Mouse (Mus musculus): ENCODE measurements around the gene Zfp574. TPM values are rescaled to one million over a fixed set of nuclear protein-coding genes. Genes with fewer than 3 reads are reported as not detected.
"Not testable (repeated sequence)": the region's sequence is repeated elsewhere in the genome, so short reads cannot be mapped to it uniquely, and the experiment has no call there.

The Zfp574 gene
- 9.7 and 11.1 TPM in 2 replicates for polyA plus RNA-seq (2015; fragmentation: Nextera tagmentation; extraction: Ambion mirVana)

- 7% methylated on average over 24 of the region's 28 CpGs for WGBS (ENCODE audit: insufficient replicate concordance)
- Histone ChIP-seq H3K27me3 (0 out of 2 replicates have a peak, but pooled peaks cover 5% of the 10 kb centered on the region), H3K9me3 (replicated peaks) (no peaks in the 10 kb centered on the region), H3K4me3 (replicated peaks) (peak within 1 kb of the TSS; percentile 60), H3K4me1 (replicated peaks) (peaks cover 58% of the 10 kb centered on the region), H3K27ac (peak within 1 kb of the TSS; percentile 59), H3K36me3 (peaks cover 11% of the 10 kb centered on the region; the same call in 1 of the 2 replicates), H3K9ac (peak within 1 kb of the TSS; percentile 75), H3K4me2 (peak within 1 kb of the TSS; percentile 89)
- DNase-seq (no peak), ATAC-seq (ENCODE audit: low read depth) (no peak)
Measured at GRCm38 (mm10) chr7:25071979-25072715, at the start of gene Zfp574, which contains the start of gene Grik5. Gene Zfp574, plus strand, starts transcription at chr7:25072567. Gene Grik5, minus strand, starts transcription at chr7:25072346.

DNA sequence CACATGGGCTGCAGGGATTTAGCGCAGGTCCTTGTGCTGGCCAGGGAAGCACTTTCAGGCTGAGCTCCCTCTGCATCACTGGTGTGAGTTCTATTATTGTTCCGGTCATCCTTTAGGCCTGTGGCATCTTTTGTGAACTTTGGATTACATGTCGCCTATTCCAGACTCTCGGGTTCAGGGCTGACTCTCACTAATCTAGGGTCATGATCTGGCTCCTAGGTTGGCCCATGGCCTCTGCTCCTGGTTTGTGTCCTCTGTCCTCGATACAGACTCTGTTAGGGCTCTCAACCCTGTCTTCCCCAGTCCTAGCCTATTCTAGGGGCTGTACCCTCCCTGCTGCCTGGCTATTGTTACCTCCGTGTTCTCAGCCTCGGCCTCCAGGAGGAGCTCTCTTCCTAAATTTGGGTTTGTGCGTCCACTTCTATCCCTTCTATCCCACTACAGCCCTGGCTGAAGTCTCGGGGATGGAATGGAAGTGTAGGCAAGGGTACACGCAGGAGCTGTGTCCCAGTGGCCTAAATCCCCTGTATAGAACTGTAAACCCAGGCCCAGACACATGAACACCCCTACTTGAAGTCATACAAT, 46.4 kb upstream of the Zfp574 start:
- no peaks in the 10 kb centered on the region; the same call in 1 of the 2 replicates for H3K4me1 ChIP-seq (replicated peaks)
- WGBS (ENCODE audit: insufficient replicate concordance): 54% methylated on average over 10 of the region's 10 CpGs
- no peak overlapping the region for H3K4me2 ChIP-seq
- DNase-seq: no peak
- H3K4me3 ChIP-seq (replicated peaks): no peak overlapping the region
- no peaks in the 10 kb centered on the region for H3K9me3 ChIP-seq (replicated peaks)
- H3K9ac ChIP-seq: no peak overlapping the region
- peaks cover 6% of the 10 kb centered on the region; the same call in 1 of the 2 replicates for H3K36me3 ChIP-seq
- no peak overlapping the region for H3K27ac ChIP-seq
- ATAC-seq (ENCODE audit: low read depth): no peak
- no peaks in the 10 kb centered on the region for H3K27me3 ChIP-seq

DNA sequence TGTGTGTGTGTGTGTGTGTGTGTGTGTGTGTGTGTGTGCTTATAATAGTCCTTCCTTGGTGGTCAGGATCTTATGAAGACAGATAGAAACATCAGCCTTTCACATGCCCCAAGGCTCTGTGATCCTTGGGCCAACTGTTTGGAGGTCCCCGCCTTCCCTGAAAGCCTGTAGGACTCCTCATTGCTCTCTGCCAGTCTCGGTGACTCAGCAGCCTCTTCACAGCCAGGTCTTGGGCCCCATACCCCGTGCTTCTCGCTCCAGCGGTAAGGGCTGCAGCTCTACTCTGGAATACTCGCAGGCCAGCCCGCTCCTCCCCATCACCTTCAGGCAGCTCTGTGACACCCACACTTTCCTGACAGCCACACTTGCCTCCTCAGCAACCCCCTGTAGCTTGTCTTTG, 45.9 kb upstream of the Zfp574 start:
- Histone ChIP-seq H3K27me3 (no peaks in the 10 kb centered on the region), H3K27ac (no peak overlapping the region), H3K4me2 (no peak overlapping the region), H3K4me1 (replicated peaks) (no peaks in the 10 kb centered on the region; the same call in 1 of the 2 replicates), H3K9ac (no peak overlapping the region), H3K4me3 (replicated peaks) (no peak overlapping the region), H3K36me3 (peaks cover 6% of the 10 kb centered on the region; the same call in 1 of the 2 replicates), H3K9me3 (replicated peaks) (no peaks in the 10 kb centered on the region)
- DNase-seq (no peak), ATAC-seq (ENCODE audit: low read depth) (no peak)
- WGBS (ENCODE audit: insufficient replicate concordance): 30% methylated on average over 7 of the region's 7 CpGs

DNA sequence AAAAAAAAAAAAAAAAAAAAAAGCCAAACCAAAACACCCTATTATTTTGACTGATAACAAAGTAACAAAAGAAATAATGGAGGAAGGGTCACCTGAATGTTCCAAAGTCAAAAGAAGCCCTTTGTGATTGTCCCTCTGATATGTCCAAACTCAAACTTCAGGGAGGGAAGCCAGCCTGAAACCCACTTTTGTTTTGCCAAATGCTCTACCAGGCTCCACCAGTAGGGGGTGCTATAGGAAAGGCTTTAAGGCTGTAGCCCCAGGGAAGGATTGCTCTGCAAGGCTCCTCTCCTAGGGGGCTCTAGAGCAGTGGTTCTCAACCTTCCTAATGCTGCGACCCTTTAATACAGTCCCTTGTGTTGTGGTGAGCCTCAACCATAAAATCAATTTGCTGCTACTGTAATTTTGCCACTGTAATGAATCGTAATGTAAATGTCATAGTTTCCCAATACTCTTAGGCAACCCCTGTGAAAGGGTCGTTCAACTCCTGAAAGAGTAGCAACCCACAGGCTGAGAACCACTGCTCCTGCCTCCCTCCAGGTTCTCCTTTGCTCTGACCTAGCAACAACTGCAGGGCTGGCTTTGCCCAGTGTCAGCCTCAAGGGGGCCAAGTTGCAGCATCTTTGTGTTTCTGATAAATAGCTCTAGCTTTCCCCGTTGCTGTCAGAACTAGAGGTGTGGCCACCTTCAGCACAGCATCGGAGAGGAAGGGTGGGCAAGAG, 42.2 kb upstream of the Zfp574 start:
- Histone ChIP-seq H3K4me1 (replicated peaks) (no peaks in the 10 kb centered on the region; the same call in 1 of the 2 replicates), H3K9me3 (replicated peaks) (no peaks in the 10 kb centered on the region), H3K36me3 (peaks cover 6% of the 10 kb centered on the region; the same call in 1 of the 2 replicates), H3K4me2 (no peak overlapping the region), H3K4me3 (replicated peaks) (no peak overlapping the region), H3K9ac (no peak overlapping the region), H3K27ac (no peak overlapping the region), H3K27me3 (no peaks in the 10 kb centered on the region)
- ATAC-seq (ENCODE audit: low read depth) (no peak), DNase-seq (peak; percentile 46)
- 40% methylated on average over 5 of the region's 5 CpGs for WGBS (ENCODE audit: insufficient replicate concordance)

GRCm38 (mm10) chr7:25031528-25031927, 40.8 kb upstream of the Zfp574 start:
- Histone ChIP-seq H3K36me3 (peaks cover 6% of the 10 kb centered on the region; the same call in 1 of the 2 replicates), H3K27me3 (no peaks in the 10 kb centered on the region), H3K4me1 (replicated peaks) (no peaks in the 10 kb centered on the region), H3K4me3 (replicated peaks) (no peak overlapping the region), H3K9me3 (replicated peaks) (no peaks in the 10 kb centered on the region), H3K9ac (no peak overlapping the region), H3K27ac (no peak overlapping the region), H3K4me2 (no peak overlapping the region)
- no peak for ATAC-seq (ENCODE audit: low read depth)
- DNase-seq: no peak
- 46% methylated on average over 3 of the region's 3 CpGs for WGBS (ENCODE audit: insufficient replicate concordance)

DNA sequence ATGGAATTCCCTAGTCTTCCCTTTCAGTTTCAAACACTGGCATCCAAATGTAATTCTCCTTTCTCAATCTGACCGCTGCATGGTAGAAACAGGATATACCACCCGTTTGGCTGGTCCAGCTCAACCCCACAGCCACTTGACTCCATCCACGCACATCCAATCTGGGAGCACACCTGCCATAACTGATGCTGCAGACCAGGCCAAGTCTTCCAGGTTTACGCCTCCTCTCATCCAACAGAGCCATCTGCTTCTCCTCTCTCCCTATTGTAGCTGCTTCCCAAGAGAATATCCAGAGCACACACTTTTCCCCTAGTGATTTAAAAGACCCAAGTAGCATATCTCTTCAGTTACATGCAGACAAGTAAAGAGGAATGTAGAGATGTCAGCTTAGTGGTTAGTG, 37.6 kb upstream of the Zfp574 start:
- Histone ChIP-seq H3K27me3 (no peaks in the 10 kb centered on the region), H3K27ac (no peak overlapping the region), H3K4me1 (replicated peaks) (no peaks in the 10 kb centered on the region), H3K9me3 (replicated peaks) (no peaks in the 10 kb centered on the region), H3K9ac (no peak overlapping the region), H3K4me3 (replicated peaks) (no peak overlapping the region), H3K36me3 (no peaks in the 10 kb centered on the region), H3K4me2 (no peak overlapping the region)
- DNase-seq (no peak), ATAC-seq (ENCODE audit: low read depth) (no peak)
- WGBS (ENCODE audit: insufficient replicate concordance): 78% methylated on average over 4 of the region's 4 CpGs

- H3K27me3 ChIP-seq: no peaks in the 10 kb centered on the region
- ATAC-seq (ENCODE audit: low read depth) (no peak), DNase-seq (peak; percentile 34)
- H3K27ac ChIP-seq: no peak overlapping the region
- H3K4me3 ChIP-seq (replicated peaks): no peak overlapping the region
- no peak overlapping the region for H3K9ac ChIP-seq
- WGBS (ENCODE audit: insufficient replicate concordance): 41% methylated on average over 7 of the region's 7 CpGs
- H3K4me2 ChIP-seq: no peak overlapping the region
- no peaks in the 10 kb centered on the region for H3K36me3 ChIP-seq
- H3K4me1 ChIP-seq (replicated peaks): no peaks in the 10 kb centered on the region
- H3K9me3 ChIP-seq (replicated peaks): no peaks in the 10 kb centered on the region
Measured at GRCm38 (mm10) chr7:25035916-25036315, 36.5 kb upstream of the Zfp574 start.

- H3K4me3 ChIP-seq (replicated peaks): no peak overlapping the region
- ATAC-seq (ENCODE audit: low read depth) (no peak), DNase-seq (no peak)
- 79% methylated on average over 12 of the region's 12 CpGs for WGBS (ENCODE audit: insufficient replicate concordance)
- H3K27ac ChIP-seq: no peak overlapping the region
- peaks cover 9% of the 10 kb centered on the region for H3K36me3 ChIP-seq
- H3K4me2 ChIP-seq: no peak overlapping the region
- no peaks in the 10 kb centered on the region for H3K9me3 ChIP-seq (replicated peaks)
- no peaks in the 10 kb centered on the region for H3K4me1 ChIP-seq (replicated peaks)
- H3K27me3 ChIP-seq: no peaks in the 10 kb centered on the region
- no peak overlapping the region for H3K9ac ChIP-seq
Measured at GRCm38 (mm10) chr7:25041921-25042320, 30.4 kb upstream of the Zfp574 start.

DNA sequence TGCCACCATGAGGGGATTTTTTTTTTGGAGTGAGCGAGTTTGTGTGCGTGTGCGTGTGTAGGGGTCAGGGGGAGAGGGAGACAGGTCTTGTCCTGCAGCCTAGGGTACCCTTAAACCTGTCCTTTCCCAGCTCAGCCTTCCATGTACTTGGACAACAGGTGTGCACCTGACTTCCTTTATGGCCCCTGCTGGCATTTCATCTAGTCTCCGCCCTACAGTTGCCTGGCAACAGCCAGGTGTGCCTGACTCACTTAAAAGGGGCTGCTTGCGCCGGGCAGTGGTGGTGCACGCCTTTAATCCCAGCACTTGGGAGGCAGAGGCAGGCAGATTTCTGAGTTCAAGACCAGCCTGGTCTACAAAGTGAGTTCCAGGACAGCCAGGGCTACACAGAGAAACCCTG, 27.8 kb upstream of the Zfp574 start:
- not testable (repeated sequence) for H3K9ac ChIP-seq; H3K4me3 ChIP-seq (replicated peaks); H3K27me3 ChIP-seq; H3K4me1 ChIP-seq (replicated peaks); ATAC-seq (ENCODE audit: low read depth); H3K36me3 ChIP-seq; H3K4me2 ChIP-seq; H3K9me3 ChIP-seq (replicated peaks); H3K27ac ChIP-seq; DNase-seq
- WGBS (ENCODE audit: insufficient replicate concordance): 79% methylated on average over 7 of the region's 7 CpGs

GRCm38 (mm10) chr7:25047363-25047762, 25.0 kb upstream of the Zfp574 start:
- Histone ChIP-seq H3K4me2 (no peak overlapping the region), H3K4me3 (replicated peaks) (no peak overlapping the region), H3K36me3 (peaks cover 9% of the 10 kb centered on the region), H3K4me1 (replicated peaks) (no peaks in the 10 kb centered on the region), H3K27ac (no peak overlapping the region), H3K9me3 (replicated peaks) (no peaks in the 10 kb centered on the region), H3K9ac (no peak overlapping the region), H3K27me3 (no peaks in the 10 kb centered on the region)
- WGBS (ENCODE audit: insufficient replicate concordance): 84% methylated on average over 8 of the region's 8 CpGs
- ATAC-seq (ENCODE audit: low read depth) (no peak), DNase-seq (no peak)

GRCm38 (mm10) chr7:25049295-25049930, 23.0 kb upstream of the Zfp574 start:
- Histone ChIP-seq H3K4me2 (no peak overlapping the region), H3K27me3 (no peaks in the 10 kb centered on the region), H3K9ac (no peak overlapping the region), H3K4me1 (replicated peaks) (no peaks in the 10 kb centered on the region), H3K27ac (no peak overlapping the region), H3K9me3 (replicated peaks) (no peaks in the 10 kb centered on the region), H3K36me3 (peaks cover 7% of the 10 kb centered on the region; the same call in 1 of the 2 replicates), H3K4me3 (replicated peaks) (no peak overlapping the region)
- WGBS (ENCODE audit: insufficient replicate concordance): 72% methylated on average over 16 of the region's 16 CpGs
- DNase-seq (no peak), ATAC-seq (ENCODE audit: low read depth) (no peak)
